Mouse (Mus musculus): ENCODE measurements around the gene Man1b1. TPM values are rescaled to one million over a fixed set of nuclear protein-coding genes. Genes with fewer than 3 reads are reported as not detected.
A peak's percentile ranks its signal among the peaks of the same experiment; 100 is the strongest.

The Man1b1 gene
- total and polyA plus RNA-seq, 2 experiments from 2014 or later = 46.7 to 67.9 TPM

DNA sequence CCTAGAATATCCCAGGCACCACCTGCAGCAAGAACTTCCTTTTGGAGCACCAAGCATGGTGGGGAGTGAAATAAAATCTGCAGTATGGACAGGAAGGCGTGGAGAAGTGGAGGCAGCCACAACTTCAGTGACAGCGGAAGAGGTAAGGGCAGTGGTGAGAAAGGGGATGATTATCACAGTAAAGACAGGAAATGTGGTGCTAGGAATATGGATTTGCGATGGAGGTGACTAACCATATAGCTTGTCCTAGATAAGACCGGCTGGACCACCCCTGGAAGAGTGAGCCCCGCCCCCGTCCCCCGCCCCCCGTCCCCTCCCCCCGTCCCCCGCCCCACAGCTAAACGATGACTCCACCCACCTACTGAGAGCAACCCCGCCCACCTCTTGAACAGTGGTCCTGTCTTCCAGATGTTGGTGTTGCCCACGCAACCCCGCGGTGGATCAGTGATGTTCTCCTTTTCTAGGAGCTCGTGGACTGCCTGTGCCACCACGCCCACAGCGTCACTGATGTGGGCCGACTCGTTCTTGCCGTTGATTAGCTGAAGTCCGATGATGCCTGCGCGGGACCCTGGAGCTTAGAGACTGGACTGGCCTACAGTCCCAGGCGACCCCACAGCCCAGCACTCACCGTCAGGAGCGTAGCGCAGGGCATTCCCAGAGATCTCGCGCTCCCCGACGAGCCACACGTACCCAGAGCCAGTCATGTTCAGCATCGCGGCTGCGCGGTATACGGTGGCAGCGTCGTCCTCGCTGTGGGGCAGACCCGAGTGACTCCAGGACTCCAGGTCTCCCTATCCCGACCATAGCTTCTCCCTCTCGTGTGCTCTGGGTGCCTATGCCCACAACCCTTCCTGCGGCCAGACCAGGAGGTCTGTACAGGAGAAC, 27.2 kb upstream of the Man1b1 start:
- peak; percentile 68 for DNase-seq (ENCODE audit: low spot score)
- Histone ChIP-seq H3K27ac (0 out of 2 replicates have a peak overlapping the region, but pooled peaks have one; percentile 54), H3K27me3 (ENCODE audit: insufficient read depth, low read length) (no peaks in the 10 kb centered on the region), H3K36me3 (ENCODE audit: insufficient read depth, low read length) (peaks cover 7% of the 10 kb centered on the region), H3K4me2 (ENCODE audit: low read depth, low read length) (peak overlapping the region; percentile 65), H3K9me3 (ENCODE audit: low read length) (no peaks in the 10 kb centered on the region), H3K4me3 (ENCODE audit: low read length) (peak overlapping the region; percentile 35), H3K9ac (replicated peaks; ENCODE audit: low read length) (peak overlapping the region; percentile 37; the same call in 1 of the 2 replicates), H3K4me1 (ENCODE audit: insufficient read depth, low read length) (peaks cover 6% of the 10 kb centered on the region; the same call in 1 of the 2 replicates)
- peak; percentile 72 for ATAC-seq
- 4% methylated on average over 45 of the region's 45 CpGs for WGBS
- TF ChIP-seq CTCF (IDR thresholded peaks at IDR 0.05; ENCODE audit: low read depth) = no peak

DNA sequence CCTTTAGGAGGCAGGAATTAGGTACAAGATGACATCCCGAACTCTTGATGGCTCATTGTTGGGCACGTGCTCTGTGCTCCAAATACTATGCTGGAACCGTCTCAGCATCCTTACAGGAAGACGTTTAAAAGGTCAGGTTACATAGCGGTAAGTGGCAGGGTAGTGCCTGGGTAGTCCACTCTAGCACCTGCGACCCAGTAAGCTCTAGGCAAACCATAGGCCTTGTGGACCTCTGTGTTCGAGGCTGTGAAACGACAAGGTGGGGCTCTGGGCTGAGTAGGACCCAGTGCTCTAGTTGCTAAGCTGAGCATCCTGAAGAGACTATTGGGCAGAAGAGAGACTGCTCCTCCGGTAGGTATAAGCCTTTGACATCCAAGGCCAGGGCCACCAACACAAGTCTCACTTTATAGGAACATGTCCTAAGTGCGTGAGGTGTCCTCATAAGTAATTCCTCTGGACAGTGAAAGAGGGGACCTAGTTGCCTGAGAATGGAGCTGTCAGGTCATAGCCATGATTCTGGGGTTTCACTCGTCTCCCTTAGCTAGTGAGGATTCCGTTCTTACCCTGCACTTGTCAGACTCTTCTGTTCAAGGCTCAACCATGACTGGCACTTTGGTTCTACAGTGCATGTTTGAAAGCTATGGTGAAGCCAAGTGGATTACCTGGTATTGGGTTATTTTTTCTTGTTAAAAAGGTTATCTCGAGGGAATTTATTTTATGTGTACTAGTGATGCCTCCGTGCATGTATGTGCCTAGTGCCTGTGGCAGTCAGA, 26.4 kb upstream of the Man1b1 start:
- H3K27me3 ChIP-seq (ENCODE audit: insufficient read depth, low read length) = no peaks in the 10 kb centered on the region
- ATAC-seq (no peak), DNase-seq (ENCODE audit: low spot score) (no peak)
- no peak overlapping the region for H3K27ac ChIP-seq
- TF ChIP-seq CTCF (IDR thresholded peaks at IDR 0.05; ENCODE audit: low read depth) = no peak
- 51% methylated on average over 14 of the region's 14 CpGs for WGBS
- no peaks in the 10 kb centered on the region for H3K9me3 ChIP-seq (ENCODE audit: low read length)
- H3K9ac ChIP-seq (replicated peaks; ENCODE audit: low read length) = peak overlapping the region; percentile 37; the same call in 1 of the 2 replicates
- peaks cover 11% of the 10 kb centered on the region for H3K36me3 ChIP-seq (ENCODE audit: insufficient read depth, low read length)
- H3K4me2 ChIP-seq (ENCODE audit: low read depth, low read length) = peak overlapping the region; percentile 65
- H3K4me1 ChIP-seq (ENCODE audit: insufficient read depth, low read length) = peaks cover 6% of the 10 kb centered on the region; the same call in 1 of the 2 replicates
- peak overlapping the region; percentile 35 for H3K4me3 ChIP-seq (ENCODE audit: low read length)

DNA sequence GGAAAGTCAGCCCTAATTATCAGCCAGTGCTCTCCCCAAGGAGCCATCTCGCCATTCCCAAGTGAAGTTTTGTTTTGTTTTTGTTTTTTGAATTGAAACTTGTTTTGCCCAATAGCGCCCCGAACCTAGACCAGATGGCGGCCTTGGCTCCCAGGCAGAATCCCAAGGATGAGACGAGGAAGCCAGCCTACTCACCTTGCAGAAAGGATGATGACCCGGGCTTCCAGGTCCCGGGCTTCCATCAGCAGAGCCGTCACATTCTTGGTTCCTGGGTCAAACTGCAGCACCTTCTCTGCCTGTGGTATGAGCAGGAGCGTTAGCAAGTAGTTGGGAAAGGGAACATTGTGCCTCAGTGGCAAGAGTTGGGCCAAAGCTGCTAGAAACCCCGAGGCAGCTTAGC, 22.0 kb upstream of the Man1b1 start:
- Histone ChIP-seq H3K36me3 (ENCODE audit: insufficient read depth, low read length) (peaks cover 31% of the 10 kb centered on the region), H3K4me1 (ENCODE audit: insufficient read depth, low read length) (peaks cover 4% of the 10 kb centered on the region; the same call in 1 of the 2 replicates), H3K9ac (replicated peaks; ENCODE audit: low read length) (no peak overlapping the region), H3K9me3 (ENCODE audit: low read length) (no peaks in the 10 kb centered on the region), H3K4me3 (ENCODE audit: low read length) (no peak overlapping the region), H3K27me3 (ENCODE audit: insufficient read depth, low read length) (peaks cover 14% of the 10 kb centered on the region; the same call in 1 of the 2 replicates), H3K4me2 (ENCODE audit: low read depth, low read length) (no peak overlapping the region), H3K27ac (no peak overlapping the region)
- ATAC-seq (no peak), DNase-seq (ENCODE audit: low spot score) (no peak)
- WGBS = 52% methylated on average over 10 of the region's 10 CpGs
- TF ChIP-seq CTCF (IDR thresholded peaks at IDR 0.05; ENCODE audit: low read depth) = no peak

DNA sequence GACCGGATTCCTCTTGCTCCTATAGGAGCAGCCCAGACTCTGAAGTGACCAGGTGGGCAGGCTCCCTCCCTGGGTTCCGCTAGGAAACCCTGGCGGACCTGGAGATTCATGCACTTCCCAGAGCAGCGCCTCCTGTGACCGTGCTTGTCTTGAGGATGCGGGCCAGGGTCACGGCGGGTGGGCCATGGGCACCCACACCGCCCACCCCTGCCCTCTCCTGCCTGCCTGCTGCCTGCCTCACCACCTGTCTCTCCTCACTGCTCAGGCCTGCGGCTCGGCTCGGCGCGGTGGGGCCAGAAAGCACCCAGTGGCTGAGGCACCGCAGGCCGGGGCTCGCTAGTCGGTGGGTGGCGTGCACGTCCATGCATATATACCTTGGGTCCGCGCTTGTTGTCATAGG, 21.2 kb upstream of the Man1b1 start:
- Histone ChIP-seq H3K36me3 (ENCODE audit: insufficient read depth, low read length) (peaks cover 34% of the 10 kb centered on the region), H3K4me1 (ENCODE audit: insufficient read depth, low read length) (no peaks in the 10 kb centered on the region), H3K4me3 (ENCODE audit: low read length) (no peak overlapping the region), H3K27me3 (ENCODE audit: insufficient read depth, low read length) (peaks cover 14% of the 10 kb centered on the region; the same call in 1 of the 2 replicates), H3K9ac (replicated peaks; ENCODE audit: low read length) (no peak overlapping the region), H3K27ac (no peak overlapping the region), H3K4me2 (ENCODE audit: low read depth, low read length) (no peak overlapping the region), H3K9me3 (ENCODE audit: low read length) (no peaks in the 10 kb centered on the region)
- TF ChIP-seq CTCF (IDR thresholded peaks at IDR 0.05; ENCODE audit: low read depth) = no peak
- ATAC-seq = no peak
- no peak for DNase-seq (ENCODE audit: low spot score)
- 16% methylated on average over 22 of the region's 22 CpGs for WGBS

DNA sequence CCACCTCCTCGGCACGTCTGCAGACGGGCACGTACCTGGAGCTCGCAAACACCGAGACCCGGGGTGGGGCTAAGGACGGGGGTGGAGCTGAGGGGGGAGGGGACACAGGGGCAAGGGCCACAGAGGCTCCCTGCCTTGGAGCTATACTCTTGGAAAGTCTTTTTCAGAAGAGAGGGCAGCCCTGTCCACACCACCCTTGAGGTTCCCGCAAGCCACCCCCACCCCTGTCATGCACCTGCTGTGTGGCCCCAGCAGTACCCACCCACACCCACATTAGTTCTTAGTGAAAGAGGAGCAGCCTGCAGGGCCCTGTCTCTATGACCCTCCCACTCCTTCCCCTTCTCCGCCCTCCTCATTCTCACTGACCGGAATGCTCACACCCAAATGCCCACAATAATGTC, 20.6 kb upstream of the Man1b1 start:
- peaks cover 14% of the 10 kb centered on the region; the same call in 1 of the 2 replicates for H3K27me3 ChIP-seq (ENCODE audit: insufficient read depth, low read length)
- no peaks in the 10 kb centered on the region for H3K4me1 ChIP-seq (ENCODE audit: insufficient read depth, low read length)
- DNase-seq (ENCODE audit: low spot score) (no peak), ATAC-seq (peak; percentile 16; the same call in 1 of the 2 replicates)
- 21% methylated on average over 11 of the region's 11 CpGs for WGBS
- H3K9ac ChIP-seq (replicated peaks; ENCODE audit: low read length) = no peak overlapping the region
- H3K36me3 ChIP-seq (ENCODE audit: insufficient read depth, low read length) = peaks cover 34% of the 10 kb centered on the region
- H3K4me3 ChIP-seq (ENCODE audit: low read length) = no peak overlapping the region
- H3K4me2 ChIP-seq (ENCODE audit: low read depth, low read length) = no peak overlapping the region
- TF ChIP-seq CTCF (IDR thresholded peaks at IDR 0.05; ENCODE audit: low read depth) = no peak
- no peaks in the 10 kb centered on the region for H3K9me3 ChIP-seq (ENCODE audit: low read length)
- no peak overlapping the region for H3K27ac ChIP-seq

DNA sequence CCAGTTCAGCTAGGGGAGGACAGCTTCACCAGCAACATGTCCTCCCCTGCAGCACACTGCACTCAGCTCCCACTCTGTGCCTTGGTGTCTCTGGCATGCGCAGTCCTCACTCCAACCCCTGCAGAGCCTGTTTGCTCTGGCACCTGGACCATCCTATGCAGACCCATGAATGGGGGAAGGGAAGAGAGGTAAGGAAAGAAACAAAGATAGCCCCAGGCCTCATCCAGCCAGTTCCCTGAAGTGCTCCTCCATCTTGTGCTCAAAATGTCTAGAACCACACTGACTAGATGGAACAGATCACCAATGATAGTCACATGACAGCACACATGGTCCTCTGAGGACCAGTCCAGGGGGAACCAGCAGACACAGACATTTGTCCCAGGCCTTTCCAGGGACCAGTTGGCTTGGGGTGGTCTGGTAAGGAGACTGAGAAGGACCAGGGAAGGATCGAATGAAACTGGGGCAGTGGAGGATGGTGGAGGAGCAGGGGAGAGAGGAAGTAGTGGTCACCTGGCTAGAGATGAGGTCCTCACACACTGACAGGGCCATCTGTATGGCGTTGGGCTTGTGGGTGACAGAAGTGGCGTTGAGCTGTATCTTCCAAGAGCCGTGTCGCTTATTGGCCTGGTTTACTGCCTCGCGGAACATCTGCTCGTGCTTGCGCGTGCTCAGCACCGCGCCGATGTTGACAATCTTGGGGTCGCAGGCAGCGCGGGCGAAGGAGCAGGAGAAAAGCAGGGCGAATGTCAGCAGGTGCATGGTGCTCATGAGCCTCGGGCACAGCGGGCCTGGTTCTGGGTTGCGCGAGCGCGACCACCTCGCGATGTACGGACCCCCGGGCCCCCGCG, 13.8 kb upstream of the Man1b1 start:
- DNase-seq (ENCODE audit: low spot score) (peak; percentile 59), ATAC-seq (peak; percentile 71)
- H3K4me2 ChIP-seq (ENCODE audit: low read depth, low read length) = peak overlapping the region; percentile 69
- peaks cover 4% of the 10 kb centered on the region; the same call in 1 of the 2 replicates for H3K27me3 ChIP-seq (ENCODE audit: insufficient read depth, low read length)
- peak overlapping the region; percentile 65 for H3K4me3 ChIP-seq (ENCODE audit: low read length)
- H3K9ac ChIP-seq (replicated peaks; ENCODE audit: low read length) = peak overlapping the region; percentile 72
- peaks cover 5% of the 10 kb centered on the region; the same call in 1 of the 2 replicates for H3K36me3 ChIP-seq (ENCODE audit: insufficient read depth, low read length)
- TF ChIP-seq CTCF (IDR thresholded peaks at IDR 0.05; ENCODE audit: low read depth) = no peak
- WGBS = 3% methylated on average over 31 of the region's 31 CpGs
- no peaks in the 10 kb centered on the region for H3K4me1 ChIP-seq (ENCODE audit: insufficient read depth, low read length)
- H3K27ac ChIP-seq = peak overlapping the region; percentile 92
- no peaks in the 10 kb centered on the region for H3K9me3 ChIP-seq (ENCODE audit: low read length)
